Mouse (Mus musculus): ENCODE measurements around the gene Hcrt.
"Not testable (repeated sequence)": the region's sequence is repeated elsewhere in the genome, so short reads cannot be mapped to it uniquely, and the experiment has no call there.

Hcrt gene

GRCm38 (mm10) chr11:100762831-100763230 is at the start of gene Hcrt:
Hcrt (minus strand) TSS chr11:100762931.
- DNase-seq: no peak

DNA sequence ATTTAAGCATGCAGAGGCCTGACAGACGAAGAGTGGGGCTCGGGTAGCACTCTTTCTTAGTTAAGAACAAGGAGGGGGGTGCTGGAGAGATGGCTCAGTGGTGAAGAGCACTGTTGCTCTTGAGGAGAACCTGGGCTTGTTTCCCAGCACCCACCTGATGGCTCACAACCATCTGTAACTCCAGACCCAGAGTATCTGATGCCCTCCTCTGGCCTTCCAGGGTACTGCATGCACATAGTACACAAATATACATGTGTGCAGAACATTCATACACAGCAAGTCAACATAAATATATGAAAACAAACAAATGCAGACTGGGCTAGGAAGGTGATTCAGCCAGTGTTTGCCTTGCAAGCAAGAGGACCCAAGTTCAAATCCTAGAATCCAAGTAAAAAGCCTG is 48.4 kb upstream of the Hcrt start:
- DNase-seq: no peak

DNA sequence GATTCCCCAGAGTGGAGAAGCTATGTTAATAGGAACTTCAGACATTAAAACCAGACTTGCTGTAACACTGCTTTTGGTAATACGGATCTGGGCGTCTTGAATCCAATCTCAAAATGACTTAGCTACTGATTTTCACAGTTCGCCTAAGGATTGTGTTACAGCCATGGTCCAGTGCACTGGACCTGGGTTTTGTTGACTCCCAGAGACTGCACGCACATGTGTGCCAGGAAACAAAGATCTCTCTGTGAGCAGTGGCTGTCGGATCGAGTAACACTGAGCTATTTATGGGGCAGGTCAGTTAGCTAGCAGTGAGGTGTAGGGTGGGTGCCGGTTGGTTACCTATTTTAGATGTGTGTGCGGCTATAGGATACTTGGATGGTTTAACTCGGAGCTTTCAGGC is 47.8 kb upstream of the Hcrt start:
- DNase-seq: no peak

GRCm38 (mm10) chr11:100806380-100807305 is 43.9 kb upstream of the Hcrt start:
- DNase-seq: no peak

- DNase-seq: no peak
These were observed 42.8 kb upstream of the Hcrt start for GRCm38 (mm10) chr11:100805535-100805934.

DNA sequence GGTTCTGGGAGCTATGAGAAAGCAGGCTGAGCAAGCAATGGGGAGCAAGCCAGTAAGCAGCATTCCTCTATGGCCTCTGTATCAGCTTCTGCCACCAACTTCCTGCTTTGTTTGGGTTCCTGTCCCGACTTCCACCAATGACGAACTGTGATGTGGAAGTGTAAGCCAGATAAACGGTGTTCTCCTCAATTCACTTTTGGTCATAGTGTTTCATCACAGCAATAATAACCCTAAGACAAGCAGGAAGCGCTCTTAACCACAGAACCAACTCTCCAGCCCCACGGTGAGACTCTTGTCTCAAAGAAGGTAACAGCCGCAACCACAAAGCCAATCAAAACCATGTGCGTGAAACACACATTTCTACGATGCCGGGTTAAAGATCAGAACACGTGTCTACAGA is 41.7 kb upstream of the Hcrt start:
- DNase-seq: no peak

GRCm38 (mm10) chr11:100799426-100799825 is 36.7 kb upstream of the Hcrt start:
- no peak for DNase-seq

DNA sequence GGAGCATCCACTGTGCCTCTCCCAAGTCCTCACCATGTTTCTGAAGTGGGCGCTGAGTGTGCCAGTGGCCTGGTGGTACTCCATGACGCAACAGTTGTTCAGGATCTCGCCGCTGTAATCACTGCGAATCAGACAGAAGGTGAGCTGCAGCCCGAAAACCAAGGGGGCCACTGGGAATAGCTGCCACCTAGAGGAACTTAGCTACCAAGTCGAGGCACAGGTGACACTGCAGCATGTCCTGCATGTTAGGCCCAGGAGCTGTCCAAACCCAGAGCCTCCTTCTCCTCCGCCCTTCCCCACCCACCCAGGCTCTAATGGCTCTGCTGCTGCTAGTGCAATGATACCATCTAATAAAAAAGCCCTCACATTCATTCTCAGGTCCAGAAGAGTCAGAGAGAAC is 33.9 kb upstream of the Hcrt start:
- no peak for DNase-seq

DNA sequence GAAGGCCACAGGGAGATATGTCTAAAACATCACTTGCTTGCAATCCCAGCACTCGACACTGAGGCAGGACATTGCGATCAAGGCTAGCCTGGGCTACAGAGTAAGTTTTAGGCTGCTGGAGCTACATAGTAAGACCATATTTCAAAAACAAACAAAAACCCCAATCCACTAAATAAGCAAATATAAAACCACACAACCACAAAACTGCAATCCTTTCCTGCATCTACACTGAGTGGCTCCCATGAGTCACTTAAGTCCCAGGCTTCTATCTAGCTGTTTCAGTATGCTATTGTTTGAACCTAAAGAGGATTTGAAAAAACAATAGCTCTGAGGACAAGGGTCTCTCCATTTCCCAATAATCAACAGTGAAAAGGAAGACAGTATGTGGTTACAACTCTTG is 32.7 kb upstream of the Hcrt start:
- no peak for DNase-seq

DNA sequence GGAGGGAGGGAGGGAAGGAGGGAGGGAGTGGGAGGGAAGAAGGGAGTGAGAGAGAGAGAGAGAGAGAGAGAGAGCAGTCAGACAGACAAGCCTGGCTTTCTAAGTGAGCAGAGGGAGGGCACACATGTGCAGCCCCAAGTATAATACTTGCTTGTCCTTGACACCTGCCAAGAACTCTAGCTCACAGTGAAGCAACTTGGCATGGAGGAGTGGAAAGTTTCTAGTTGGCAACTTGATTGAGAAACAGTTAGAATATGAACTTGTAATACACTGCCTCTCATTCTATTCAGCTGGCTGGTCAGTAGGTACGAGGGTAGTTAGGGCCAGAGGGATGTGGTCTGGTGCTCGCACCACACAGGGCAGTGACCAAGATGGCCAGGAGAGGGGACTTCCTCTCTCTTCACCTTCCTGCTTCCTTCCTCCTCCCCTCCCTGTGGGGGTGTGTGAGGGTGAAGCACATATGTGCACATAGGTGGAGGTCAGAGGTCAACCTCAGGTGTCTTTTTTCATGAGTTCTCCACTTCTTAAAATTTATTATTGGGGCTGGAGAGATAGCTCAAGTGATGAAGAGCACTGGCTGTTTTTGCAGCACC is 28.8 kb upstream of the Hcrt start:
- no peak for DNase-seq

- not testable (repeated sequence) for DNase-seq
These were observed 27.9 kb upstream of the Hcrt start for GRCm38 (mm10) chr11:100790644-100791043.

GRCm38 (mm10) chr11:100789702-100790101 is 27.0 kb upstream of the Hcrt start:
- DNase-seq: no peak

GRCm38 (mm10) chr11:100785774-100786173 is 23.0 kb upstream of the Hcrt start:
- DNase-seq: no peak

DNA sequence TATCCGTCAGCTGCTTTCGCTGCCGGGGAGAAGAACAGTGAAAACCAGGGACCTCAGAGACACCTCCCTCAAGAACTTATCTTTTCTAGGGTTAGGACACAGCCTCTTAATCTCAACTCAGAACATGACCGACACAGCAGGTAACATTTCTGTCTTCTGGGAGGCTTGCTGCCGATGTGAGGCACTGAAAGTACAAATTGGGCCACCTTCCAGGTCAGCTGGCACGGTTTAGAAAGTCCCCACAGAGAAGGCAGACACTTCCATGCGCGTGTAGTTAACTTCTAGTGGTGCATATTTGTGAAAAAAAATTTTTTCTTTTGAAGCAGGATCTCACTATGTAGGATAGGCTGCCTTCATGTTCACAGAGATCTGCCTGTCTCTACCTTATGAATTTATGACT is 21.6 kb upstream of the Hcrt start:
- no peak for DNase-seq

DNA sequence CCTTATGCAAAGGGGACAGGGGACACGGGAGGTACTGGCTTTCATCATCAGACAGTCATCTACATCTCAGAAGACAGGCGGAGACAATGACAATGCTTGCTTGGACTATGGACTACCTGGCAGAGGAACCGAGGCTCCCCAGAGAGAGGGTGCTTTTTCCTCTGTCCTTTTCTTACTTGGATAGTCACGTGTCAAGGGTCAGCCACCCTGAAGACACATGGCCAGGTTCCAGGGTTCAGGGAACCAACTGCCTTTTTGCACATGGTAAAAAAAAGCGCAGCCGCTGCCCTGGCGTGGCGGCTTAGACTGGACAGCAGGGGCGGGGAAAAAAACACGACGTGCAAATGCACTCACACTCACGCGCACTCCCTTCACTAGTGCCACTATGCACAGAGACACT is 19.8 kb upstream of the Hcrt start:
- no peak for DNase-seq

GRCm38 (mm10) chr11:100781763-100782475 is 19.2 kb upstream of the Hcrt start:
- DNase-seq: no peak

- DNase-seq: no peak
These were observed 17.5 kb upstream of the Hcrt start for GRCm38 (mm10) chr11:100780247-100780646.

DNA sequence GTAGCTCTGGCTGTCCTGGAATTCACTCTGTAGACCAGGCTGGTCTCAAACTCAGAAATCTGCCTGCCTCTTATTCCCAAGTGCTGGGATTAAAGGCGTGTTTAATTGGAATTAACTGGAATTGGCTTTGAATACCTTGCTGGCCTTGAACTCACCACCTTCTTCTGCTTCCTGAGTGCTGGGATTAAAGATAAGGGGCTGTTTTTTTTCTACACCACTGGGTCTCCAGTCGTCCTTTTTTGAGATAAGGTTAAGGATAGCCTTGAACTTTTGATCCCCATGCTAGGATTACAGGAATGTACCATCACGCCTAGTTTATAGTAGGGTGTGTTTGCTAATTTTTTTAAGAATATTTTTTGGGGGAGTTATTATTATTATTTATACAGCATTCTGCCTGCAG is 15.3 kb upstream of the Hcrt start:
- no peak for DNase-seq

GRCm38 (mm10) chr11:100775921-100776320 is 13.2 kb upstream of the Hcrt start:
- no peak for DNase-seq

GRCm38 (mm10) chr11:100774261-100774660 is 11.5 kb upstream of the Hcrt start:
- no peak for DNase-seq

GRCm38 (mm10) chr11:100770646-100771408 is 8.1 kb upstream of the Hcrt start, which contains the start of gene Ghdc:
Ghdc (minus strand) TSS chr11:100770957.
- DNase-seq: peak; percentile 79 to 80

DNA sequence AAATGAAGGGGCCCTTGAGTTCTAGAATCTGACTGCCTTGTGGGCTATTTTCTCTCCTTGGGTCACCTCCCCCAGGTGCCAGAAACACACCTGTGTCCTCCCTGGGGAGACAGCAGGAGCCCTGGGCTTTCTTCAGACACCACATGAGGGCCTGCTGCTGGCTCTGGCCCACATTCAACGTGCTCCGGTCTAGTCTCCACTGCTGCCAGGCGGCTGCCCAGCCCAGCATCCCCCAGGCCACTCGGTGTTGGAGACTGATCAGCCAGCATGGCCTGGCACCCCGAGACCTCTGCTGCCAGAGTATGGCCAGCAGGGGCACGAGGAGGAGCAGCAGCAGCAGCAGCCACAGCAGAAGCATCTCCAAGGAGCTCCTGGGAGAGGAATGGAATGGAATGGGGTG is 7.2 kb upstream of the Hcrt start:
- DNase-seq: no peak

- no peak for DNase-seq
These were observed 5.1 kb upstream of the Hcrt start for GRCm38 (mm10) chr11:100767871-100768270.
